Mouse (Mus musculus) megakaryocyte, embryonic 14.5 days (primary cell): ENCODE measurements around the gene Scp2. TPM values are rescaled to one million over a fixed set of nuclear protein-coding genes. Genes with fewer than 3 reads are reported as not detected.

ENCODE experiments used
- H3K27me3 ChIP-seq: replicated peaks from 2 replicates; pipeline ENCODE3; 2012; ENCODE audit warnings: inconsistent platforms
- H3K36me3 ChIP-seq: replicated peaks from 2 replicates; pipeline ENCODE3; 2012; ENCODE audit warnings: low read length, inconsistent platforms, mixed read lengths
- H3K4me1 ChIP-seq: 2 replicates; pipeline ENCODE4 v1.6.1; 2012; ENCODE audit warnings: inconsistent platforms
- H3K4me3 ChIP-seq: replicated peaks from 2 replicates; pipeline ENCODE3; 2012; ENCODE audit warnings: moderate library complexity, mild to moderate bottlenecking, inconsistent platforms
- H3K9me3 ChIP-seq: 2 replicates; pipeline ENCODE4 v1.6.1; 2012; ENCODE audit warnings: inconsistent platforms
- FLI1 ChIP-seq: IDR thresholded peaks from 2 replicates; pipeline ENCODE4 v1.6.1; 2012; ENCODE audit warnings: low read length, inconsistent platforms, mixed read lengths
- GATA1 ChIP-seq: IDR thresholded peaks from 3 replicates; pipeline ENCODE4 v1.6.1; 2012; ENCODE audit warnings: mixed read lengths, low read length, inconsistent platforms, borderline replicate concordance
- polyA plus RNA-seq: library from polyadenylated mRNA; stranded (reverse); fragments of >175 nt; gene quantifications from 2 replicates; pipeline ENCODE4 v1.2.3, GENCODE M21; 2012; ENCODE audit warnings: low replicate concordance; ENCODE audit not compliant: insufficient read depth

Scp2 gene
- polyA plus RNA-seq, 1 experiment: 34.1 TPM

GRCm38 (mm10) chr4:107998641-107999332, 146.0 kb downstream of the Scp2 start:
- Histone ChIP-seq H3K4me3 (no peak overlapping the region), H3K27me3 (peaks cover 75% of the 10 kb centered on the region), H3K9me3 (peaks cover 17% of the 10 kb centered on the region), H3K4me1 (peaks cover 23% of the 10 kb centered on the region), H3K36me3 (no peaks in the 10 kb centered on the region)
- no peak for TF ChIP-seq FLI1
- TF ChIP-seq GATA1: no peak

GRCm38 (mm10) chr4:107996418-107996986, 148.3 kb downstream of the Scp2 start:
- TF ChIP-seq FLI1 (no peak), GATA1 (no peak)
- Histone ChIP-seq H3K36me3 (no peaks in the 10 kb centered on the region), H3K4me1 (peaks cover 23% of the 10 kb centered on the region), H3K4me3 (no peak overlapping the region), H3K9me3 (peaks cover 18% of the 10 kb centered on the region), H3K27me3 (peaks cover 84% of the 10 kb centered on the region)

- Histone ChIP-seq H3K4me3 (peak overlapping the region; percentile 48), H3K4me1 (peaks cover 27% of the 10 kb centered on the region), H3K36me3 (no peaks in the 10 kb centered on the region), H3K9me3 (peaks cover 18% of the 10 kb centered on the region), H3K27me3 (peaks cover 86% of the 10 kb centered on the region)
- TF ChIP-seq GATA1: no peak
These were observed 149.1 kb downstream of the Scp2 start for GRCm38 (mm10) chr4:107995727-107996126.

GRCm38 (mm10) chr4:107995011-107995410, 149.8 kb downstream of the Scp2 start:
- Histone ChIP-seq H3K4me3 (no peak overlapping the region), H3K9me3 (peaks cover 18% of the 10 kb centered on the region), H3K36me3 (no peaks in the 10 kb centered on the region), H3K4me1 (peaks cover 32% of the 10 kb centered on the region), H3K27me3 (peaks cover 92% of the 10 kb centered on the region)
- no peak for TF ChIP-seq FLI1
- no peak for TF ChIP-seq GATA1

Other genes with a start within 250 kb of the Scp2 start
- 74.4 and 828 TPM in 2 replicates for gene Cpt2, start 221.4 kb downstream of the Scp2 start, polyA plus RNA-seq
- not detected in 2 replicates for gene Slc1a7, start 176.7 kb downstream of the Scp2 start, polyA plus RNA-seq
- not detected in 2 replicates for gene Podn, start 48.6 kb downstream of the Scp2 start, polyA plus RNA-seq
- gene Echdc2, start 20.4 kb upstream of the Scp2 start, polyA plus RNA-seq: 2.1 TPM in 1 of 2 replicates, not detected in the other
- gene Zyg11a, start 73.0 kb upstream of the Scp2 start, polyA plus RNA-seq: not detected in 2 replicates
- 0.37 and 0.89 TPM in 2 replicates for gene Zyg11b, start 156.1 kb upstream of the Scp2 start, polyA plus RNA-seq
- gene Coa7, start 183.1 kb upstream of the Scp2 start, polyA plus RNA-seq: 5.0 TPM in 1 of 2 replicates, not detected in the other
- not detected in 2 replicates for gene Shisal2a, start 238.4 kb upstream of the Scp2 start, polyA plus RNA-seq